Mouse (Mus musculus): ENCODE measurements around the gene Serpinb1b. TPM values are rescaled to one million over a fixed set of nuclear protein-coding genes. Genes with fewer than 3 reads are reported as not detected.

The Serpinb1b gene
- polyA plus RNA-seq, 1 experiment: 1.6 TPM

DNA sequence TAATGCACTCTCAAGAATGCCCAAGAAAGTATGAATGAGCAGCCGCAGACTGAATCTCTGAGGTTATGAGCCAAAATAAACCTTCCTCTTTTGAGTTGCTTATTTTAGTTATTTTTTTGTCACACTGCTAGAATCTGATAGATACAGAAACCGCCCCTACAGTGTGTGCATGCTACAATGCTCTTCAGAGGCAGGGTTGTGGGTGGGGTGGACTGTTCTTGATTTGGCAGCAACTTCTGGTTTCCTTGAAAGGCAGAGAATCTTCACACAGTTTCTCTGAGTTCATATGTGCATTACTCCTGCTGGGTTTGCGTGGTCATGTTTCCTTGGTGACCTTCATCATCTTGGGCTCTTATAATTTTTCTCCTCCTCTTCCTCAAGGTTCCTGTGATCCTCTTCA, 10.2 kb upstream of the Serpinb1b start:
- Histone ChIP-seq H3K27me3 (ENCODE audit: control insufficient read depth, insufficient read depth, insufficient read length) (no peaks in the 10 kb centered on the region), H3K4me2 (ENCODE audit: low read depth) (no peak overlapping the region), H3ac (ENCODE audit: control insufficient read depth, insufficient read length) (no peak overlapping the region), H3K36me3 (ENCODE audit: control insufficient read depth, insufficient read depth) (no peaks in the 10 kb centered on the region), H3K4me3 (no peak overlapping the region), H3K79me2 (ENCODE audit: control insufficient read depth, insufficient read depth) (no peaks in the 10 kb centered on the region)
- TF ChIP-seq TCF12 (IDR thresholded peaks at IDR 0.05; ENCODE audit: insufficient read depth, poor library complexity, severe bottlenecking) (no peak), REST (IDR thresholded peaks at IDR 0.05; ENCODE audit: insufficient read depth, insufficient read length) (no peak), MYOG (IDR thresholded peaks at IDR 0.05; ENCODE audit: control insufficient read depth in 1 of 3, insufficient read depth in 1 of 3, insufficient read length in 2 of 3, low read depth in 2 of 3) (no peak), POLR2A (IDR thresholded peaks at IDR 0.05; ENCODE audit: insufficient read length, low read depth) (no peak), CEBPB (IDR thresholded peaks at IDR 0.05; ENCODE audit: insufficient read depth, poor library complexity, severe bottlenecking) (no peak), TCF3 (IDR thresholded peaks at IDR 0.05; ENCODE audit: insufficient read length, low read depth) (no peak), E2F4 (IDR thresholded peaks at IDR 0.05; ENCODE audit: insufficient read depth) (no peak), SRF (IDR thresholded peaks at IDR 0.05; ENCODE audit: control insufficient read depth, insufficient read length, low read depth) (no peak)

DNA sequence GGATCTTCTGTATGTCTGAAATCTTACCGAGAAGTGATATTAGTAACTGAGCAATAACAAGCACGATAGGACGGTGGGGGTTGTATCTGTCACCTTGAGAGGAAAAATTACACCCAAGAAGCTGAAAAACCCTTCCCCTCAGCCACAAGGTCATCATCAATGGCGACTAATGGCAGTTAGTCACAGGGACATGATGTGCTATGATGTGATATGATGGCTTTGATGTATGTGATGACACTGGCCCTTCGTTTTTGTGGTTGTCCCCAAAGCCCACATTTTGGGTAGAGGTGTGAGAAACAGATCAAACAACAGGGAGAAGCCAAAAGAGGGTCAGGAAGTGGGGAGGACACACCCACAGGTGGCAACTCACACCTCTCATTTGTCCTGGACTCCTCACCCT, 6.6 kb upstream of the Serpinb1b start:
- Histone ChIP-seq H3K4me3 (no peak overlapping the region), H3ac (ENCODE audit: control insufficient read depth, insufficient read length) (no peak overlapping the region), H3K79me2 (ENCODE audit: control insufficient read depth, insufficient read depth) (no peaks in the 10 kb centered on the region), H3K4me2 (ENCODE audit: low read depth) (no peak overlapping the region), H3K27me3 (ENCODE audit: control insufficient read depth, insufficient read depth, insufficient read length) (no peaks in the 10 kb centered on the region), H3K36me3 (ENCODE audit: control insufficient read depth, insufficient read depth) (no peaks in the 10 kb centered on the region)
- TF ChIP-seq SRF (IDR thresholded peaks at IDR 0.05; ENCODE audit: control insufficient read depth, insufficient read length, low read depth) (no peak), POLR2AphosphoS2 (IDR thresholded peaks at IDR 0.05; ENCODE audit: insufficient read length, low read depth) (no peak), POLR2A (IDR thresholded peaks at IDR 0.05; ENCODE audit: insufficient read length, low read depth) (no peak), REST (IDR thresholded peaks at IDR 0.05; ENCODE audit: insufficient read depth, insufficient read length) (no peak), E2F4 (IDR thresholded peaks at IDR 0.05; ENCODE audit: insufficient read depth) (no peak), TCF3 (IDR thresholded peaks at IDR 0.05; ENCODE audit: insufficient read length, low read depth) (no peak), MAX (IDR thresholded peaks at IDR 0.05; ENCODE audit: low read depth) (no peak), USF1 (IDR thresholded peaks at IDR 0.05; ENCODE audit: low read depth) (no peak), MYOD1 (IDR thresholded peaks at IDR 0.05; ENCODE audit: control insufficient read depth in 1 of 3, insufficient read length in 2 of 3, low read depth in 2 of 3) (no peak), MYOG (IDR thresholded peaks at IDR 0.05; ENCODE audit: control insufficient read depth in 1 of 3, insufficient read depth in 1 of 3, insufficient read length in 2 of 3, low read depth in 2 of 3) (no peak), TCF12 (IDR thresholded peaks at IDR 0.05; ENCODE audit: insufficient read depth, poor library complexity, severe bottlenecking) (no peak), CEBPB (IDR thresholded peaks at IDR 0.05; ENCODE audit: insufficient read depth, poor library complexity, severe bottlenecking) (no peak)

DNA sequence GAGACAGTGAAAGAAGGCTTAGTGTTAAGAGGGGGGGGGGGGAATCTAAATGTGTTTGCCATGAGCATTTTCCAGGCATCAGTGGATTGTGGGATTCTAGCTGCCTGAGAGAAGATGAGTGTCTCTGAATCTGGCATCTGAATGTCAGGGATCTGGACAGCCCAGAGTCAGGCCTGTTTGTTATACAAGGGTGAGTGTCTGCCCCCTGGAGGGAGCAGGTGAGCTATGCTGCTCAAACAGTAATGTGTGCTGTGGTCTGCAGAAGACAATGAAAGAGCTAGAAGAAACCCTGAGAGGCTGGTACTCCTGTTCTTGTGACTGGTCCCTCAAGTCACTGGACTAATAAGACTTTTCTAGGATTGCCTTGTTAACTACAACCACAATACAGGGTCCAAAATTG, 4.3 kb upstream of the Serpinb1b start:
- Histone ChIP-seq H3K36me3 (ENCODE audit: control insufficient read depth, insufficient read depth) (no peaks in the 10 kb centered on the region), H3K79me2 (ENCODE audit: control insufficient read depth, insufficient read depth) (no peaks in the 10 kb centered on the region), H3K4me3 (no peak overlapping the region), H3K4me2 (ENCODE audit: low read depth) (no peak overlapping the region), H3ac (ENCODE audit: control insufficient read depth, insufficient read length) (no peak overlapping the region), H3K27me3 (ENCODE audit: control insufficient read depth, insufficient read depth, insufficient read length) (no peaks in the 10 kb centered on the region)
- TF ChIP-seq MAX (IDR thresholded peaks at IDR 0.05; ENCODE audit: low read depth) (no peak), SRF (IDR thresholded peaks at IDR 0.05; ENCODE audit: control insufficient read depth, insufficient read length, low read depth) (no peak), POLR2AphosphoS2 (IDR thresholded peaks at IDR 0.05; ENCODE audit: insufficient read length, low read depth) (no peak), E2F4 (IDR thresholded peaks at IDR 0.05; ENCODE audit: insufficient read depth) (no peak)

DNA sequence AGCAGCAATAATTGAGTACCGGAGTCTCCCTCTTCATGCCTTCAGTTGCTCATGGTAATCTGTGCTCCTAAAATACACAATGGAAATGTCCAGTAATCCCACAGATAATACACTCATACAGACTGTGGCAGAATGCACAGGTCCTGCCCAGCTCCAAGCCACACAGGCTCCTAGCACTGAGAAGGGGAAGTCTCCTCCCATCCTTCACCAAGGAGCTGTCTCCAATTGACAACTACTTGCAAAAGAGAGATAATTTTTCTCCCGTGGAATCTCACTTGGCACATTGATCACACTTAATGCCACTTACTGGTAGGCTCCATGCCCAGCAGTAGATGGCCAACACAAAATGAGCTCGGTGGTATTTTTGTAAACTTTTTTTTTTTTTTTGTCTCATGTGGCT, 2.1 kb upstream of the Serpinb1b start:
- Histone ChIP-seq H3K79me2 (ENCODE audit: control insufficient read depth, insufficient read depth) (no peaks in the 10 kb centered on the region), H3K27me3 (ENCODE audit: control insufficient read depth, insufficient read depth, insufficient read length) (no peaks in the 10 kb centered on the region), H3K36me3 (ENCODE audit: control insufficient read depth, insufficient read depth) (no peaks in the 10 kb centered on the region), H3K4me3 (no peak overlapping the region), H3K4me2 (ENCODE audit: low read depth) (no peak overlapping the region), H3ac (ENCODE audit: control insufficient read depth, insufficient read length) (no peak overlapping the region)
- no peak for TF ChIP-seq POLR2AphosphoS2 (IDR thresholded peaks at IDR 0.05; ENCODE audit: insufficient read length, low read depth)
- TF ChIP-seq POLR2A (IDR thresholded peaks at IDR 0.05; ENCODE audit: insufficient read length, low read depth): no peak
- no peak for TF ChIP-seq TCF3 (IDR thresholded peaks at IDR 0.05; ENCODE audit: insufficient read length, low read depth)
- no peak for TF ChIP-seq MAX (IDR thresholded peaks at IDR 0.05; ENCODE audit: low read depth)
- no peak for TF ChIP-seq TCF12 (IDR thresholded peaks at IDR 0.05; ENCODE audit: insufficient read depth, poor library complexity, severe bottlenecking)
- TF ChIP-seq E2F4 (IDR thresholded peaks at IDR 0.05; ENCODE audit: insufficient read depth): no peak
- TF ChIP-seq CEBPB (IDR thresholded peaks at IDR 0.05; ENCODE audit: insufficient read depth, poor library complexity, severe bottlenecking): no peak
- no peak for TF ChIP-seq USF1 (IDR thresholded peaks at IDR 0.05; ENCODE audit: low read depth)
- TF ChIP-seq MYOD1 (IDR thresholded peaks at IDR 0.05; ENCODE audit: control insufficient read depth in 1 of 3, insufficient read length in 2 of 3, low read depth in 2 of 3): no peak
- TF ChIP-seq REST (IDR thresholded peaks at IDR 0.05; ENCODE audit: insufficient read depth, insufficient read length): no peak
- TF ChIP-seq MYOG (IDR thresholded peaks at IDR 0.05; ENCODE audit: control insufficient read depth in 1 of 3, insufficient read depth in 1 of 3, insufficient read length in 2 of 3, low read depth in 2 of 3): no peak
- TF ChIP-seq SRF (IDR thresholded peaks at IDR 0.05; ENCODE audit: control insufficient read depth, insufficient read length, low read depth): no peak

DNA sequence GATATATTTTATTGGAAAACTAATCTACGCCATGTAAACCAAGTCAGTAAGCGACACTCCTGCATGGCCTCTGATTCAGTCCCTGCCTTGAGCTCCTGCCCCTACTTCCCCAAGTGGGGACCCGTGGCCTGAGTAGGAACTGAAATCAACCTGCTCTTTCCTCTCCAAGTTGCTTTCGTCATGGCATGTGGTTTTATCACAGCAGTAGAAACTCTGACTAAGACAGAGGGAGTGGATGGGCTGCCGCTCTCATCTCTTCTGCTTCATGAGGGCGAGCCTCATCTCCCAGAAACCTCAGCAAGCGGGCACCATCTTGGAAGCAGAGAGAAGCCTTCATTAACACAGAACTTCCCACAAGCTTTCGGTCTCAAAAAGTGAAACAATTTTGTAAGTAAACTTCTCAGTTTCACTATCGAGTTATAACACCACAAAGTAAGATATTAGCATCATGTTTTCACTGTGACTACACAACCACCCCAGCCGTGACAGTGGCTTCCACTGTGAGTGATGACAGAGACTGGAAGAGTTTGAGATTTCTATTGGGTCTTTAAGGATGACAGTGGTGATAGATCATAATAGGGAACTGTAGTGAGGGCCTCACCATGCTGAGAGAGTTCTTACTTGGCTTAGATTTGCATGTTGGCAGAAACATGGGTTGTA, 1.2 kb upstream of the Serpinb1b start:
- Histone ChIP-seq H3K79me2 (ENCODE audit: control insufficient read depth, insufficient read depth) (no peaks in the 10 kb centered on the region), H3K27me3 (ENCODE audit: control insufficient read depth, insufficient read depth, insufficient read length) (no peaks in the 10 kb centered on the region), H3ac (ENCODE audit: control insufficient read depth, insufficient read length) (no peak overlapping the region), H3K36me3 (ENCODE audit: control insufficient read depth, insufficient read depth) (no peaks in the 10 kb centered on the region), H3K4me2 (ENCODE audit: low read depth) (no peak overlapping the region), H3K4me3 (no peak overlapping the region)
- TF ChIP-seq POLR2A (IDR thresholded peaks at IDR 0.05; ENCODE audit: insufficient read length, low read depth) (no peak), E2F4 (IDR thresholded peaks at IDR 0.05; ENCODE audit: insufficient read depth) (no peak), MAX (IDR thresholded peaks at IDR 0.05; ENCODE audit: low read depth) (no peak), POLR2AphosphoS2 (IDR thresholded peaks at IDR 0.05; ENCODE audit: insufficient read length, low read depth) (no peak), MYOD1 (IDR thresholded peaks at IDR 0.05; ENCODE audit: control insufficient read depth in 1 of 3, insufficient read length in 2 of 3, low read depth in 2 of 3) (no peak), MYOG (IDR thresholded peaks at IDR 0.05; ENCODE audit: control insufficient read depth in 1 of 3, insufficient read depth in 1 of 3, insufficient read length in 2 of 3, low read depth in 2 of 3) (no peak), TCF3 (IDR thresholded peaks at IDR 0.05; ENCODE audit: insufficient read length, low read depth) (no peak), TCF12 (IDR thresholded peaks at IDR 0.05; ENCODE audit: insufficient read depth, poor library complexity, severe bottlenecking) (no peak), USF1 (IDR thresholded peaks at IDR 0.05; ENCODE audit: low read depth) (no peak), SRF (IDR thresholded peaks at IDR 0.05; ENCODE audit: control insufficient read depth, insufficient read length, low read depth) (no peak), REST (IDR thresholded peaks at IDR 0.05; ENCODE audit: insufficient read depth, insufficient read length) (no peak), CEBPB (IDR thresholded peaks at IDR 0.05; ENCODE audit: insufficient read depth, poor library complexity, severe bottlenecking) (no peak)
